Mouse (Mus musculus): ENCODE data around the gene Lrguk. TPM values are rescaled to one million over a fixed set of nuclear protein-coding genes. Genes with fewer than 3 reads are reported as not detected.

Gene Lrguk
- total and polyA plus RNA-seq, 3 experiments = 0.09 to 0.18 (median 0.10) TPM

- no peaks in the 10 kb centered on the region for H3K79me2 ChIP-seq (replicated peaks; ENCODE audit: control insufficient read depth, insufficient read depth, low read length)
- WGBS = 88% methylated on average over 10 of the region's 10 CpGs
- no peak for TF ChIP-seq CTCF (IDR thresholded peaks at IDR 0.05)
- no peak for TF ChIP-seq EP300 (IDR thresholded peaks at IDR 0.05; ENCODE audit: insufficient read depth, low read depth, low read length)
- no peak for TF ChIP-seq POLR2A (IDR thresholded peaks at IDR 0.05; ENCODE audit: insufficient read depth, low read depth, low read length)
- intact Hi-C loops (cut with DNase I) = no loop called here
- H3K4me1 ChIP-seq (ENCODE audit: control insufficient read depth, insufficient read depth, low read length) = no peaks in the 10 kb centered on the region
- no peak overlapping the region for H3K27ac ChIP-seq
- no peak for DNase-seq
- H3K4me3 ChIP-seq = no peak overlapping the region
- H3K9ac ChIP-seq (ENCODE audit: low read depth, low read length) = no peak overlapping the region
- H3K27me3 ChIP-seq (ENCODE audit: control insufficient read depth, insufficient read depth, low read length) = no peaks in the 10 kb centered on the region
- no peaks in the 10 kb centered on the region for H3K36me3 ChIP-seq (ENCODE audit: control insufficient read depth, insufficient read depth, low read length)
These were observed 81.3 kb downstream of the Lrguk start for GRCm38 (mm10) chr6:34110571-34110970.

- intact Hi-C loops (cut with DNase I) = no loop called here
- no peaks in the 10 kb centered on the region for H3K79me2 ChIP-seq (replicated peaks; ENCODE audit: control insufficient read depth, insufficient read depth, low read length)
- no peak for TF ChIP-seq CTCF (IDR thresholded peaks at IDR 0.05)
- no peak for TF ChIP-seq EP300 (IDR thresholded peaks at IDR 0.05; ENCODE audit: insufficient read depth, low read depth, low read length)
- no peak for TF ChIP-seq POLR2A (IDR thresholded peaks at IDR 0.05; ENCODE audit: insufficient read depth, low read depth, low read length)
These were observed 82.2 kb downstream of the Lrguk start for GRCm38 (mm10) chr6:34111406-34111805.

DNA sequence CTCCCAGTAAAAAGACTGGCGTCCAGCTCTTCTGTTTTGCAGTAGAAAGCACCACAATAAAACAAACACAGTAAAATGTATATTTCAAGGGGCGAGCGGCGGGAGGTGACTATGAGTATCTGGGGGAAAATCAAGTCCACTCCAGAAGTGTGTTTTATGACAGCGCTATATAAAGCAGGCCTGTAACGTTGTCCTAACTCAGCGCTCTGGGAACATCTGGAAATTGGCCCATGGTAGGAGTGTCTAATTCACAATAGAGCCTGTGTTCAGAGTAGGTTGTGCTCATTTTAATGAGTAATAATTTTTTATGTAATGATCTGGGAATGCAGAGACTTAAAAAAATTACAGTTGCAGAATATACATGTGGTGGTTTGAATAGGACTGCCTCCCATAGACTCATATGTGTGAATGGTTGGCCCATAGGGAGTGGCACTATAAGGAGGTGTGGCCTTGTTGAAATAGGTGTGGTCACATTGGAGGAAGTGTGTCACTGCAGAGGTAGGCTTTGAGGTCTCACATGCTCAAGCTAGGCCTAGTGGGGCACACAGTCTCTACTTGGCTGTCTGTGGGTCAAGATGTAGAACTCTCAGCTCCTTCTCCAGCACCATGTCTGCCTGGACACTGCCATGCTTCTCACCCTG, 87.7 kb downstream of the Lrguk start:
- H3K4me1 ChIP-seq (ENCODE audit: control insufficient read depth, insufficient read depth, low read length) = no peaks in the 10 kb centered on the region
- H3K36me3 ChIP-seq (ENCODE audit: control insufficient read depth, insufficient read depth, low read length) = no peaks in the 10 kb centered on the region
- TF ChIP-seq EP300 (IDR thresholded peaks at IDR 0.05; ENCODE audit: insufficient read depth, low read depth, low read length) (no peak), CTCF (IDR thresholded peaks at IDR 0.05) (no peak)
- H3K4me3 ChIP-seq = no peak overlapping the region
- no peak overlapping the region for H3K27ac ChIP-seq
- no peaks in the 10 kb centered on the region for H3K27me3 ChIP-seq (ENCODE audit: control insufficient read depth, insufficient read depth, low read length)
- WGBS = 86% methylated on average over 7 of the region's 7 CpGs
- DNase-seq = no peak
- H3K79me2 ChIP-seq (replicated peaks; ENCODE audit: control insufficient read depth, insufficient read depth, low read length) = no peaks in the 10 kb centered on the region
- no peak overlapping the region for H3K9ac ChIP-seq (ENCODE audit: low read depth, low read length)
- intact Hi-C loops (cut with DNase I) = no loop called here

More at GRCm38 (mm10) chr6:34111406-34111805, 82.2 kb downstream of the Lrguk start:
- Histone ChIP-seq H3K9ac (ENCODE audit: low read depth, low read length) (no peak overlapping the region), H3K4me1 (ENCODE audit: control insufficient read depth, insufficient read depth, low read length) (no peaks in the 10 kb centered on the region), H3K27ac (no peak overlapping the region), H3K27me3 (ENCODE audit: control insufficient read depth, insufficient read depth, low read length) (no peaks in the 10 kb centered on the region), H3K4me3 (no peak overlapping the region), H3K36me3 (ENCODE audit: control insufficient read depth, insufficient read depth, low read length) (no peaks in the 10 kb centered on the region)
- WGBS = 74% methylated on average over 6 of the region's 6 CpGs
- DNase-seq = no peak

DNA sequence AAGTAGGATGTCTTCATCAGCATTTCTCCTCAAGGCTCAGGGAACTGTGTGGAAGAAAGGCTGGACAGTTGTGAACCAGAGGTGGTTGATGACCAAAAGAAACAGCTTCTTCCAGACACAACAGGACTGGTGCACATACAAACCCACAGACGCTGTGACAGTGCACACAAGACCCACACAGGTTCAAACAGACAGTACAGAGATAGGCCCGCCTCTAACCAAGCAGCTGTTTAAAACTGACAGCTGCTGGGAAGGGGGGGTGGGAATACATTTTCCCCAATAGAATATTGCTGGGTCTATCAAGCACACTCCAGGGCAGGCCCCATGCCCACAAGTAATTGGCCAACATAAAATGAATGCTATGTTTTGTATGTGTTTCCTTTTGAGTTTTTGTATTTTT, 95.2 kb downstream of the Lrguk start:
- H3K4me1 ChIP-seq (ENCODE audit: control insufficient read depth, insufficient read depth, low read length) = no peaks in the 10 kb centered on the region
- intact Hi-C loops (cut with DNase I) = no loop called here
- no peaks in the 10 kb centered on the region for H3K27me3 ChIP-seq (ENCODE audit: control insufficient read depth, insufficient read depth, low read length)
- no peaks in the 10 kb centered on the region for H3K36me3 ChIP-seq (ENCODE audit: control insufficient read depth, insufficient read depth, low read length)
- TF ChIP-seq POLR2A (IDR thresholded peaks at IDR 0.05; ENCODE audit: insufficient read depth, low read depth, low read length) (no peak), CTCF (IDR thresholded peaks at IDR 0.05) (no peak), EP300 (IDR thresholded peaks at IDR 0.05; ENCODE audit: insufficient read depth, low read depth, low read length) (no peak)
- H3K9ac ChIP-seq (ENCODE audit: low read depth, low read length) = no peak overlapping the region
- no peak overlapping the region for H3K27ac ChIP-seq
- DNase-seq = no peak
- no peak overlapping the region for H3K4me3 ChIP-seq
- H3K79me2 ChIP-seq (replicated peaks; ENCODE audit: control insufficient read depth, insufficient read depth, low read length) = no peaks in the 10 kb centered on the region
- 77% methylated on average over 2 of the region's 2 CpGs for WGBS

DNA sequence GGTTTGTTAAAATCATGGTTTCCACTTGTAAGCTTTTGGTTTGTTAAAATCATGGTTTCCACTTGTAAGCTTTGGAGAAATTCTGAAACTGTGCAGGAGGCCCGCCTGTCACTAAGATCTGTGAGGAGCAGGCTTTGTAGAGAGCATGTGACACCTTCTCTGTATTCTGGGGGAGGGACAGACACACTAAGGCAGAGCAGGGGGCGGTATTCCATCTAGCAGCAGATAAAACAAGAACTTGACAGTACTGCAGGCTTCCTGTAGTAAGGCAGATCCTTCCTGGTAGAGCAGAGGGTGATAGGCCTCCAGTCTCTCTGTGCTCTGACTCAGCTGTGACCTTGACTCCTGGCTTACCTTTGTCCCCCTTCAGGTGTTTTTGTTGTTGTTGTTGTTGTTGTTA, 100.0 kb downstream of the Lrguk start:
- no peaks in the 10 kb centered on the region for H3K36me3 ChIP-seq (ENCODE audit: control insufficient read depth, insufficient read depth, low read length)
- TF ChIP-seq EP300 (IDR thresholded peaks at IDR 0.05; ENCODE audit: insufficient read depth, low read depth, low read length) (no peak), CTCF (IDR thresholded peaks at IDR 0.05) (no peak), POLR2A (IDR thresholded peaks at IDR 0.05; ENCODE audit: insufficient read depth, low read depth, low read length) (no peak)
- no peak overlapping the region for H3K4me3 ChIP-seq
- H3K4me1 ChIP-seq (ENCODE audit: control insufficient read depth, insufficient read depth, low read length) = no peaks in the 10 kb centered on the region
- H3K9ac ChIP-seq (ENCODE audit: low read depth, low read length) = no peak overlapping the region
- H3K79me2 ChIP-seq (replicated peaks; ENCODE audit: control insufficient read depth, insufficient read depth, low read length) = no peaks in the 10 kb centered on the region
- 43% methylated on average over 2 of the region's 2 CpGs for WGBS
- intact Hi-C loops (cut with DNase I) = no loop called here
- DNase-seq = no peak
- H3K27me3 ChIP-seq (ENCODE audit: control insufficient read depth, insufficient read depth, low read length) = no peaks in the 10 kb centered on the region
- H3K27ac ChIP-seq = no peak overlapping the region

DNA sequence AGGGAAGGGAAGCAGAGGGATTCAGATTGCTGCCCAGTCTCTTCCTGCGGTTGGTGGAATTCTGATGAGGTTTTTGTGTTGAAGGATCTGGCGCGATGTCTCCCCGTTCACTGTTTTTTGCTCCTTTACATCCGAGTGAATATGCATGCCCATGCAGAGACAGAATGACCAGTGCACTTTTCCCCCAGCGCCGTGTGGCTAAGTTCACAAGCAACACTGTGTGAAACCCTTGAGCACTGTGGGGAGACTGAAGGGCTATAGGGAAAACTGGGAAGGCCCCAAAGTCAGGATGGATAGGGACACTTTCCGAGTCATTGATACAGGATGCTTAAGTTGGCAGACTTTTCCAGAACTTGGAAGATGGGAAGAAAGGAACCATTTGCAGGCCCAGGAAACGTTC, 103.1 kb downstream of the Lrguk start:
- no peak for TF ChIP-seq EP300 (IDR thresholded peaks at IDR 0.05; ENCODE audit: insufficient read depth, low read depth, low read length)
- TF ChIP-seq CTCF (IDR thresholded peaks at IDR 0.05) = no peak
- TF ChIP-seq POLR2A (IDR thresholded peaks at IDR 0.05; ENCODE audit: insufficient read depth, low read depth, low read length) = no peak
- H3K27me3 ChIP-seq (ENCODE audit: control insufficient read depth, insufficient read depth, low read length) = no peaks in the 10 kb centered on the region

More for the DNA sequence above, 103.1 kb downstream of the Lrguk start:
- H3K4me3 ChIP-seq = no peak overlapping the region
- DNase-seq = no peak
- intact Hi-C loops (cut with DNase I) = no loop called here
- no peak overlapping the region for H3K9ac ChIP-seq (ENCODE audit: low read depth, low read length)
- H3K4me1 ChIP-seq (ENCODE audit: control insufficient read depth, insufficient read depth, low read length) = no peaks in the 10 kb centered on the region
- no peak overlapping the region for H3K27ac ChIP-seq
- H3K36me3 ChIP-seq (ENCODE audit: control insufficient read depth, insufficient read depth, low read length) = no peaks in the 10 kb centered on the region
- no peaks in the 10 kb centered on the region for H3K79me2 ChIP-seq (replicated peaks; ENCODE audit: control insufficient read depth, insufficient read depth, low read length)
- WGBS = 85% methylated on average over 9 of the region's 9 CpGs
